8 mouse cellular contexts compared by ENCODE assay signal in the genomic region with DNA sequence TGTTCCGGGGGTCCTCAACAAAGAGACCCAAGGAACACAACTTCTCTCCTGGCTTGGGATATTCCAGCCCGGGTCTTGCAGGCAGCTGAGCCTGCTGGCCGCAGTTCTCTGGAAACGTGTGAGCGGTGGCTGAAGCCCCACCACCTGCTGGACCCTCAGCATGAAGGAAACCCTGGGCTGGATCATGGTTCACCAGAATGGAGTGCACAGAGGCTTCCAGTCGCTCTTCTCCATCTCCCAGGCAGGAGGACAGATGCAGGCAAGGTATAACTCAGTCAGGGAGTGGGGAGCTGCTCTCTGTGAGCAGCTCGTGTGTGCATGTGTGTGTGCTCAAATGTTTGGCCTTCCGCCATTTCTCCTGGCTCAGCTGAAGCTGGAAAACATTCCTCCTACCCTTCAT. TPM values are rescaled to one million over a fixed set of nuclear protein-coding genes. Genes with fewer than 3 reads are reported as not detected.
DNase-seq lines count a peak whose midpoint lies in the region; ATAC-seq and TF ChIP-seq lines count a peak whose summit lies in the region.

No protein-coding gene starts in this region.

- peaks cover under 1% of the 10 kb centered on the region; the same call in 1 of the 2 replicates for H3K4me1 ChIP-seq in G1E (ENCODE audit: insufficient read depth, low read depth, low read length)
- peaks cover 54% of the 10 kb centered on the region for H3K4me1 ChIP-seq in cerebellum, adult 2 months (ENCODE audit: control insufficient read depth, insufficient read depth, low read length)
- peaks cover 44% of the 10 kb centered on the region for H3K4me1 ChIP-seq in forebrain, postnatal 0 days (ENCODE audit: insufficient read depth)
- H3K4me1 ChIP-seq in hindbrain, embryonic 10.5 days (replicated peaks) = peaks cover 100% of the 10 kb centered on the region

- 2% methylated on average over 8 of the region's 8 CpGs for WGBS in cerebellum, adult 2 months
- WGBS in forebrain, postnatal 0 days = 5% methylated on average over 8 of the region's 8 CpGs
- WGBS in hindbrain, embryonic 10.5 days = 12% methylated on average over 8 of the region's 8 CpGs

- no peak for TF ChIP-seq POLR2A in cerebellum, adult 2 months (IDR thresholded peaks at IDR 0.05; ENCODE audit: borderline replicate concordance, insufficient read depth, low read length)

- ATAC-seq in G1E (ENCODE audit: extremely low read depth, insufficient number of reproducible peaks, low FRiP score, poor library complexity, severe bottlenecking) = no peak
- ATAC-seq in forebrain, postnatal 0 days = peak; percentile 74
- ATAC-seq in monocyte, adult 5-6 weeks (replicated peaks; ENCODE audit: insufficient number of reproducible peaks, low FRiP score, low TSS enrichment, poor library complexity, severe bottlenecking) = no peak

- TF ChIP-seq CTCF in G1E (IDR thresholded peaks at IDR 0.05; ENCODE audit: low read depth, low read length) = no peak
- no peak for TF ChIP-seq CTCF in cerebellum, adult 2 months (IDR thresholded peaks at IDR 0.05; ENCODE audit: borderline replicate concordance, insufficient read depth, low read depth, low read length)
- TF ChIP-seq CTCF in forebrain, postnatal 0 days (IDR thresholded peaks at IDR 0.05; ENCODE audit: low read depth) = 0 out of 2 replicates have a peak, but pooled peaks have one; percentile 13

- peak overlapping the region; percentile 27; the same call in 1 of the 2 replicates for H3K4me2 ChIP-seq in forebrain, postnatal 0 days (ENCODE audit: low read depth)

- H3K36me3 ChIP-seq in G1E (replicated peaks) = no peaks in the 10 kb centered on the region
- H3K36me3 ChIP-seq in forebrain, postnatal 0 days (ENCODE audit: insufficient read depth) = peaks cover 6% of the 10 kb centered on the region; the same call in 1 of the 2 replicates
- H3K36me3 ChIP-seq in hindbrain, embryonic 10.5 days = no peaks in the 10 kb centered on the region

- peaks cover 84% of the 10 kb centered on the region for H3K27me3 ChIP-seq in G1E (ENCODE audit: insufficient read depth, low read length)
- no peaks in the 10 kb centered on the region for H3K27me3 ChIP-seq in cerebellum, adult 2 months (ENCODE audit: control insufficient read depth, insufficient read depth, low read length)
- no peaks in the 10 kb centered on the region for H3K27me3 ChIP-seq in forebrain, postnatal 0 days (ENCODE audit: insufficient read depth, low read length)
- peaks cover 95% of the 10 kb centered on the region for H3K27me3 ChIP-seq in hindbrain, embryonic 10.5 days (ENCODE audit: insufficient read depth, poor library complexity, severe bottlenecking)

- H3K27ac ChIP-seq in cerebellum, adult 2 months (ENCODE audit: insufficient read depth, low read length) = peak overlapping the region; percentile 56
- H3K27ac ChIP-seq in forebrain, postnatal 0 days (ENCODE audit: low read depth, low read length) = peak overlapping the region; percentile 97; the same call in 1 of the 2 replicates
- peak overlapping the region; percentile 69 for H3K27ac ChIP-seq in hindbrain, embryonic 10.5 days

- DNase-seq in G1E (ENCODE audit: low spot score) = peak; percentile 60
- DNase-seq in cerebellum, adult 2 months = peak; percentile 94 to 95
- DNase-seq in forebrain, postnatal 0 days = peak; percentile 91
- peak; percentile 92 for DNase-seq in hindbrain, embryonic 10.5 days (ENCODE audit: low spot score)
- peak; percentile 68 to 79 for DNase-seq in layer of hippocampus, adult 8-10 months (ENCODE audit: low spot score in 2 of 2)
- peak; percentile 94 for DNase-seq in lung, postnatal 10 days
- peak; percentile 94 for DNase-seq in retina, postnatal 1 day

- H3K9ac ChIP-seq in forebrain, postnatal 0 days = no peak overlapping the region

- H3K9me3 ChIP-seq in G1E (replicated peaks) = no peaks in the 10 kb centered on the region
- H3K9me3 ChIP-seq in forebrain, postnatal 0 days (ENCODE audit: low read length) = no peaks in the 10 kb centered on the region
- no peaks in the 10 kb centered on the region for H3K9me3 ChIP-seq in hindbrain, embryonic 10.5 days

- no peak overlapping the region for H3K4me3 ChIP-seq in G1E (ENCODE audit: low read depth, low read length)
- H3K4me3 ChIP-seq in cerebellum, adult 2 months (replicated peaks; ENCODE audit: insufficient read depth, low read depth, low read length) = peak overlapping the region; percentile 50
- H3K4me3 ChIP-seq in forebrain, postnatal 0 days (ENCODE audit: low read depth, low read length) = no peak overlapping the region
- 0 out of 2 replicates have a peak overlapping the region, but pooled peaks have one; percentile 16 for H3K4me3 ChIP-seq in hindbrain, embryonic 10.5 days

RNA-seq across cellular contexts. Expression of gene Srcin1, which starts 7.3 kb away (rescaled TPM):
- total RNA-seq in G1E (2014; fragmentation: Nextera tagmentation) (0.15 TPM in 2 replicates), G1E (2017) (0.29 and 0.49 TPM in 2 replicates)
- 0.21 and 0.25 TPM in 2 replicates for polyA plus RNA-seq in G1E (2012)
- 127 and 142 TPM in 2 replicates for polyA plus RNA-seq in cerebellum, adult 2 months (2012; rRNA removed)
- total RNA-seq in forebrain, postnatal 0 days (2014; rRNA removed) = 50.1 and 70.7 TPM in 2 replicates
- 8.9 and 12.0 TPM in 2 replicates for polyA plus RNA-seq in forebrain, postnatal 0 days (2015; fragmentation: Nextera tagmentation; extraction: Ambion mirVana)
- 0.76 and 1.8 TPM in 2 replicates for polyA plus RNA-seq in hindbrain, embryonic 10.5 days (2016; fragmentation: Nextera tagmentation; extraction: Ambion mirVana)
- total RNA-seq in layer of hippocampus, adult 8-10 months (2022) = 100 to 1,000 TPM; 212 to 220 (median 217) TPM
- 0.10 to 0.58 TPM (median 0.21 TPM) in 3 replicates for total RNA-seq in monocyte, adult 5-6 weeks (2017)

Comparison
In these comparisons a context has a peak if more than half of its experiments do, and no peak if none do; other contexts are left out.
1. H3K4me3 ChIP-seq: peak in cerebellum, adult 2 months (single experiment) and hindbrain, embryonic 10.5 days (single experiment); none in G1E (single experiment) and forebrain, postnatal 0 days (single experiment).
2. RNA of gene Srcin1, which starts 7.3 kb away (total RNA-seq): 212 to 220 TPM in layer of hippocampus, adult 8-10 months and 50.1 to 70.7 TPM in forebrain, postnatal 0 days; 0.15 to 0.49 TPM in G1E and 0.10 to 0.58 TPM in monocyte, adult 5-6 weeks; every median in the first group is over 10 times any median in the second.
3. Peak in every context shown above with its lines, with median percentiles within 50 percentile points of each other: DNase-seq and H3K27ac ChIP-seq.